Mouse (Mus musculus): ENCODE results near the gene Fam19a1. TPM values are rescaled to one million over a fixed set of nuclear protein-coding genes. Genes with fewer than 3 reads are reported as not detected.

The Fam19a1 gene
- total RNA-seq, 2 experiments from 2014 or later = 54.3 to 73.8 TPM

- no peak for DNase-seq (ENCODE audit: low spot score in 2 of 2)
Observed at GRCm38 (mm10) chr6:96433896-96434295, 320.9 kb downstream of the Fam19a1 start.

DNA sequence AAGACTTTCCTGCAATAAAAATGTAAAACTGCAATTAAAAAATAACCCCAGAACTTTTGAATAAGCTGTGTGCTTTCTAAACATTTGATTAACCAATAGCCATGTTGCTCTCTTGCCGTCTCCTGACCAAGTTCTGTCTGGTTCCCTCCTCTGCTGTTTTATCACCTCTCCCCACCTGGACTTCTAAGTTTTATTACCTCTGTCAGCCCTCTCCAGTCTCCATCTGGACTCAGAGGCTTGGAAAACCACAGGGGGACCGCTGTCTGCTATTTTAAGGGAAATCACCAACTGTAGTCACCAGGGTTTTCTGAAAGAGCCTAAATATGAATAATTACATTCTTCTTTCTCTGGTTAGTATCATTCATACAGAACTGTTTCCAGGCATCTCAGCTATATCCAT is 322.6 kb downstream of the Fam19a1 start:
- DNase-seq (ENCODE audit: low spot score in 2 of 2) = no peak

DNA sequence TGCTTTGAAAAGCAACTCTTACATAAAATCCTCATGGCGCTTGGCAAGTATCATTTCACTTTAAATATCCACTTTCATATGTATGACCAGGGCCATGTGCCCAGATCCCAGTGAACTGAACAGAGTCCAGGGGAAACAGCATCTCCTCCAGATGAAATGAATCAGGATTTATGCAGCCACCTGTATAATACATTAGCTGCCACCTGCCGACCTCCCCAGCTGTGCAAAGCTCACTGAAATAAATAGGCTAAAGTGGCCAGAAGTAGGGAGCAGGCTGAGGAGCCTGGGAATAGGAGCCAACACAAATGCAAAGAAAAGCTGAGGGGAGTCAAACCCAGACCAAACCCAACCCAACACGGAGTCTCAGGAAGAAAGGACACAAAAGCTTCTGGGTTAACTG is 324.9 kb downstream of the Fam19a1 start:
- no peak for DNase-seq (ENCODE audit: low spot score in 2 of 2)

- peak; percentile 16 to 60 for DNase-seq (ENCODE audit: low spot score in 2 of 2)
Observed at GRCm38 (mm10) chr6:96439419-96439818, 326.5 kb downstream of the Fam19a1 start.

- DNase-seq (ENCODE audit: low spot score in 2 of 2) = no peak
Observed at GRCm38 (mm10) chr6:96441971-96442370, 329.0 kb downstream of the Fam19a1 start.

DNA sequence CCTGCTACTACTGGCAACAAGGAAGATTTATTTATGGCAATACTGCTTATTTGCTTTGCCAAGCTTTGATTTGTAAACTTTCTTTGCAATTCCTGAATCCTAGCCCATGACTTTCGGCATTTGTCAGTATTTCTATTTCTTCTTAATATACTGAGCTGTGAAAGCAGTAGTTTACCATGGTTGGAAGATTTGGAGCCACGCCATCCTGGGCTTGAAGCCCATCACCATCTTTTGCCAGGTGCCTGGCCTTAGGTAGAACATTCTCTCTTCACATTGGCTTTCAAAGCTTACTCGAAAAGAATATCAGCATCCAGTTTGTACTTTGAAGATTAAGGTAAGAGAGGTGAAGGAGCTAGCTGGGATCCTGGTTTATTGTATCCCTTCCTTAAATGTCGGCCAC is 334.5 kb downstream of the Fam19a1 start:
- no peak for DNase-seq (ENCODE audit: low spot score in 2 of 2)

DNA sequence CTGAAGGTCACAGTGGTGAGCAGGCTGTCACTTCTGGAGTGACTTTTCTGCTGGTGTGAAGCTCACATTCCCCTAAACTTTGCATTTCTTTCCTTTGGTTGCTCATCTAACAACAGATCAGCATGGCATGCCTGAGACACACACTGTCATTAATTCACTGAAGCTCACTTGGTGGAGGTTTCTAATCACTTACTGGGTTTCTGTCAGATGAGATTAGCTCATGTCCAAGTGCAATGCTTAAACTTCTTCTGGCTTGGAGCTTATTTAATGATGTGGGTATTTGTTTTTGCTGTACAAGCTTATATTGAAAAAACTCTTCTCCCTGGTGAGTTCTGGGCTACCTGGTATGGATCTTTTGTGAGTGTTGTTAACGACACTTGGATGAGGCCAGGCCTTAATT is 343.3 kb downstream of the Fam19a1 start:
- DNase-seq (ENCODE audit: low spot score in 2 of 2) = no peak

DNA sequence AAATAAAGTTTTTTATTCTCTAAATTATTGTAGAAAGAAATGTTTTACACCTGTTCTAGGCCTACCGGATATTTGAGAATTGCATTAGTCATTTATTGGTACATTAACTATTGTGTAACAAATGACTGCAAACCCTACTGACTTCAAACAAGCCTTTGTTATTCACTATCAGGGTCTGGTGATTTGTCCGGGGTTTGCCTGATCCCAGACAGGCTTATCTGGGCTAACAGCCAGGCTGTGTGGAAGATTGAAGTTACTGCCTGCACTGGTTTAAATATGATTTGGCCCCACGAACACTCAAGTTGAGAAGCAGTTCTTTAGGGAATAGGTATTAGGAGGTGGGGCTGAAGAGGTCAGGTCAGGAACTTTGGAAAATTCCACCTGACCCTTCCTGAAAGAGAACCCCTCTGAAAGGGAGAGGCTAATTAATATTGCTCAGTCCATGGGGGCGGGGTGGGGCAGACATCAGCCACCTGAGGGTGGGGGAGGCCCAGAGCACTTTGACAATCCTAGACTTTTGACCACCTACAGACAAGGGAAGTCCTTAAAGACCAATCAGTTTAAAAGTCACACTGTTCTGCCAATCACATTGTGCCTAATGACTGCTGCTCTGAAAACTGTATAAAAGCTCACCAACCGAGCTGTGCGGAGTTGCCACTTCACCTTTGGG is 344.8 kb downstream of the Fam19a1 start:
- no peak for DNase-seq (ENCODE audit: low spot score in 2 of 2)

DNA sequence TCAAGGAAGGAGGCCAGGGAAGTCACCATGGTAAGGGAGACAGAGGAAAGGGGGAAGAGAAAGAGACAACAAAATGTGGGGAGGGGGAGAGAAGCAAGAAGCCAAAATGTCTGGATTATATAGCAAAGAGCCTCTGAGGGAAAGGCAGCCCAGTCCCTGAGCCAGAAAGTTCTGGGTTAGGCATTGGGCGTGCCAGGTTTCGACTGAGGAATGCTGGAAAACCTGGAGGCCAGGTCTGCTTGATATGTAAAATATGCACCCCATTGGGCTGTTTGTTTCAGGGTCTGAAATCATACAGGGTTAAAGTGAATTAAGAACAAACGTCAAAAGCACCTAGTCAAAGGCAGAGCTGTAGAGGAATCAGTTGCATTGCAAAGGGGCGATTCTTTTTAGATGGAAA is 346.1 kb downstream of the Fam19a1 start:
- DNase-seq (ENCODE audit: low spot score in 2 of 2) = no peak

DNA sequence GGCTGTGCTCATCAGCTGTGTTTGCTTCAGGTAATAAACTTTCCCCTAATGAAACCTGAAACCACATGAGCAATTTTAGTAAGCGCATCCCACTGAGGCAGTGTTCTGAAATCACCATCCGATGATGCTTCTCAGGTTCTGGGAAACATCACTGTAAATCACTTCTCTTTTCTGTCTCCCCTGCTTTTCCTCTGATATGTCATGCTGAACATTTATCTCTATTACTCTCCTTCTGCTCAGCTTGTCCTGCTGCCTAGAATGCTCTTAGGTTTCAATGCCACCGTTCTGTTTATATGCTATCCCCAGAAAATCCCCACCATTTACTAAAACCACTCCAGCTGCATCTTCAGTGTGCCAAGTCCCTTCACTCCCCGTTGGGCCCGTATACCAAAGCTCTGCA is 386.5 kb downstream of the Fam19a1 start:
- DNase-seq (ENCODE audit: low spot score in 2 of 2) = no peak

DNA sequence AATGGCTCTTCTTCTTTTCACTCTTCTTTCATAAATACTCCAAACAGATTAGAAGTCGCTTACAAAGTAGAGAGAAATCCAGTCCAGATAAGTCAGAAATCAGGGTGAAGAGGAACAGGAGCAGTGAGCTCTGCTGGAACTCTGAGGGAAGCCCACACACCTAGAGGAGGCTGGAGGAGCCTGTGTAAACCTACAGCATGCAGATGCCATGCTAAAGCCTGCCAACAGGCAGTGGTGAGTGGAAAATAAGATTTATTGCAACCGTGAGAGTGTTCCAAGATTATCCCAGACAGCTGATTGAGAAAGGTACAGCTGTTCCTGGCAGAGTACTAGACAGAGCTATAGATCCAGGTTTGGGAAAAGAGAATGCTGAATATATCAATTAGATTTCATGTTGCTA is 428.6 kb downstream of the Fam19a1 start:
- no peak for DNase-seq (ENCODE audit: low spot score in 2 of 2)

DNA sequence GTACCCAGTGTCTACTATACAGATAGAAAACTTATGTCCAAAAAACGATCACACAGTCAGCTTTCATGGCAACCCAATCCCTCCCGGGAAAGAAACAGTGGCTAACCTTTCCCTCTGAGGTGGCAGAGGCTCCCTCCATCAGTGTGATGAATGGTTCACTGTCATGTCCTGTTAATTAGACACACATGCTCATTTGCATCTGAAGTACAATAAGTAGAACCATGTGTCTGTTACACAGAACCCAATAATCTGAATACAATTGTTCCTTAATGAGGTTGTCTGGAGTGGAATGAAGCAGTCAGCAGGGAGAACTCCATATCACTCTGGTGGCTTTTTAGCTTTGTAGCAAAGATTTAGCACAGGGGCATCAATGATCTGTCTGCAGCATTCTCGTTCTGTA is 431.9 kb downstream of the Fam19a1 start:
- no peak for DNase-seq (ENCODE audit: low spot score in 2 of 2)

- DNase-seq (ENCODE audit: low spot score in 2 of 2) = peak; percentile 50 to 63
Observed at GRCm38 (mm10) chr6:96550431-96550830, 437.5 kb downstream of the Fam19a1 start.

- no peak for DNase-seq (ENCODE audit: low spot score in 2 of 2)
Observed at GRCm38 (mm10) chr6:96578649-96579048, 465.7 kb downstream of the Fam19a1 start.

DNA sequence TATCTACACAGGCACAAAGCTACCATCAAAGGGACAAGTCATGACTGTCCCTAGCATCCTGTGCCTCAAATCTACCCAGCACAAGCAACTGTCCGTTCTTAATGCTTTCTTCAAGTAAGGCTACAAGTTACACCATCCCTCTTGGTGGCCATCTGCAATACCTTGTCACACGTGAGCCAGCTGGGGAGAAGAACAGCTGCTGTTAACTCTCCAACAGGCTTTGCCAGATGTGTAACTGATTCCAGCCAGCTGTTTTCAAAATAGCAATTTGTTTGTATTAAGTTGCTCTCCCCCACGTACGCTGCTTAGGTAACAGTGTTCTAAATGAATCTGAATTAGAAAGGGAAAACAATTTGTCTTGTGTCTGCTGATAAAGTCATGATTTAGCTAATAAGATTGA is 467.8 kb downstream of the Fam19a1 start:
- DNase-seq (ENCODE audit: low spot score in 2 of 2) = no peak

DNA sequence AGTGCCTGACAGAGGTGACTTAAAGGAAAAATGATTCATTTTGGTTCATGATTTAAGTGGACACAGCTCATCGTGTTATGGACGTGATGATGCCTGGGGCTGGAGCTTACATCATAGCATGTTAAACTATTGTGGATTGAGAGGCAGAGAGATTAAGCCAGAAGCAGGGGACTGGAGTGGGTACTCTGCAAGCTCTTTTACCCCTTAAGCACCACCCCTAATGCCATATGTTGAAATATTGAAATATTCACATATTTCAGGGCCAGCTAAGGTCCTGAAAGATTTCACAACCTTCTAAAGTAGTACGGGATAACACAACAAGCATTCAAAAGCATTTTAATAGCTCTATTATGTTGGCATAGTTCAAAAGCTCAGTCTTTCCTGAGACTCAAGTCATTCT is 468.2 kb downstream of the Fam19a1 start:
- no peak for DNase-seq (ENCODE audit: low spot score in 2 of 2)

DNA sequence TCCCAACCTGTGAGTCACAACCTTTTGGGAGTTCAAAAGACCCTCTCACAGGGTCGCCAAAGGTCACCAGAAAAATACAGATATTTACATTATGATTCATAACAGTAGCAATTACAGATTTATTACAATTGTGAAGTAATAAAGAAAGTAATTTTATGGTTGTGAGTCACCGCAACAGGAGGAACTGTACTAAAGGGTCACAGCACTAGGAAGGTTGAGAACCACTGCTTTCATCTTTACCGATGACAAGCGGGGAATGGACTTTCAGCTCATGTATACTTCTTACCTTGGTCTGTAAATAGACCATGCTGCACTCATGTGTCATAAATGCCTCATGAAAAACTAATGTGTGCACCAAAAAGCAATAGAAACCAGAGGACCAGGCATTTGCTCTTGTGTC is 474.5 kb downstream of the Fam19a1 start:
- DNase-seq (ENCODE audit: low spot score in 2 of 2) = no peak

- DNase-seq (ENCODE audit: low spot score in 2 of 2) = no peak
Observed at GRCm38 (mm10) chr6:96593031-96593430, 480.1 kb downstream of the Fam19a1 start.

DNA sequence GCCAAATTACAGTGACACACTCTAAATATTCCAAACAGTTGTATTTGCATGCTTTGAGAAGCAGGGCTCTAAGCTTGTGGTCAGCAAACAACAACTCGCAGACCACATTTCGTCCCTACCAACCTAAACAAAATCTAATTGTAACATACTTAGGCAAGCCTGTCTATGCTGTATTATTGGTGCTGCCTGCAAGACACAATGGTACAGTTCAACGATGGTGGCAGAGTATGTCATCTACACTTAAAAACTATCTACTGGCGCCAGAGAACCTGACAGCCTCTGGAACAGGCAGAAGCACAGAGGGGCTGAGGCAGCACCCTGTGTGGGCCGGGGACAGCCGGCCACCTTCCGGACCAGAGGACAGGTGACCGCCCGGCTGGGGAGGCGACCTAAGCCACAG is 482.2 kb downstream of the Fam19a1 start:
- DNase-seq (ENCODE audit: low spot score in 2 of 2) = no peak

DNA sequence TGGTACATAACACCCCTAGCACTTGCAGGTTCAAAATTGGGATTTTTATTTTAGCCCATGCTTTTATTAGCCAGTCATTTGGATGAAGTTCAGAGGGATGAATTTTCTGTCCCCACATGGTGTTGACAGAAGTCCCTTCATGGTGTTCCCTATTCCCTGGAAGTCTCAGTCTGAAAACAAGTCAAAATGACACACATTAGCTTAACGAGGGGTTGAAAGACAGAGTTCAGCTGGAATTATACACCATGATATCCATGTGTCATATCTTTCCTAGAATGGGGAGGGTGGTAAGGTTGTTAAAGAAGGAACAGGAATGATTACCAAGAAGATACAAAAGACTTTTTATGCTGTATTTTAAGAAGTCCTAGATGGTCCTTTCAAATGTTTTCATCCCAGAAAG is 511.2 kb downstream of the Fam19a1 start:
- no peak for DNase-seq (ENCODE audit: low spot score in 2 of 2)

DNA sequence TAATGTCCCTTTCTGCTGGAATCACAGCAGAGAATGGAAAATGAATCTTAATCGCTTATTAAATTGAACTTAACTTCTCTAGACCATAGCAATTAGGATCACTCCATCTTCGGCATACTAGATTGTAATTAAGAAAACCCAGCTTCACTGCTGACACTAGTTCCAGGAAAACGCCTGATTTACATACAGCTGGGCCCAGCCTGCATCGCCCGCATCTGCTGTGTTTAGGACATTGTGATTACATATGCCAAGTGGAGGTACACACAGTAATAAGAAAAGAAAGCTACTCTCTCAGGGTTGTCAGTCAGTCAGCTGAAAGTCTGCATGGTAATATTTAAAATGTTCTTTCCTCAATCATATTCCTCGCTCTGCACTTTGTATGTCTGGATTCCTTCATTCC is 518.6 kb downstream of the Fam19a1 start:
- peak in 1 of 2 experiments; percentile 21 for DNase-seq (ENCODE audit: low spot score in 2 of 2)

GRCm38 (mm10) chr6:96632243-96632642 is 519.3 kb downstream of the Fam19a1 start:
- peak; percentile 16 to 37 for DNase-seq (ENCODE audit: low spot score in 2 of 2)

DNA sequence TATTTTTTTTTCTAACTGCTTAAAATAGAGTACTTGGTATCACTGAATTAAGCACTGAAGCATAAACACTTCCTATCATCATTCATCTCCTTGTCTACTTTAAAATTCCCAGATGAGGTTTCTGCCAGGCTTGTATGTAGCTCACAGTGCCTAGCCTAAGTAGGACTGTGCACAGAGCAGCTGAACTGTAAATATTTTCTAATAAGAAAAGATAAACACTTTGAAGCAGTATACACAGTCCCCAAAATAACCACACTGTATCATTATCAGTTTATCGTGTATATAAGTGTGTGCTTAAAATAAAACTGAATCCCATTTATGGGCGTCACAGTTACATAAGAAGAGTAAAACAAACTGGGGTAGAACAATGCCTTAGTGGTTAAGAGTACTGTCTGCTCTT is 522.7 kb downstream of the Fam19a1 start:
- DNase-seq (ENCODE audit: low spot score in 2 of 2) = no peak

- peak in 1 of 2 experiments; percentile 24 for DNase-seq (ENCODE audit: low spot score in 2 of 2)
Observed at GRCm38 (mm10) chr6:96648742-96649141, 535.8 kb downstream of the Fam19a1 start.

All from layer of hippocampus, adult 18-20 months (tissue).